Mouse (Mus musculus) retina, postnatal 7 days (tissue): ENCODE results near the gene Ppef2.
"Not testable (repeated sequence)": the region's sequence is repeated elsewhere in the genome, so short reads cannot be mapped to it uniquely, and the experiment has no call there.

Experiments
- DNase-seq: peaks from one replicate; pipeline ENCODE4 v3.0.0-alpha.2; 2012; ENCODE audit warnings: low read depth, low spot score

The Ppef2 gene

GRCm38 (mm10) chr5:92195716-92196115 is 60.4 kb downstream of the Ppef2 start:
- DNase-seq = not testable (repeated sequence)

GRCm38 (mm10) chr5:92188881-92189483 is 67.1 kb downstream of the Ppef2 start:
- DNase-seq = no peak

GRCm38 (mm10) chr5:92183071-92183830 is 72.8 kb downstream of the Ppef2 start:
- DNase-seq = no peak
